Mouse (Mus musculus) lung, adult 2 months (tissue): Measurements from ENCODE around the gene Exoc3.

ENCODE experiments used
- CTCF ChIP-seq: fragments of 200-500 bp; IDR thresholded peaks from 2 replicates; pipeline ENCODE4 v1.5.1; 2011; ENCODE audit warnings: mild to moderate bottlenecking, low read length, control low read depth; ENCODE audit not compliant: insufficient read depth
- POLR2A ChIP-seq: fragments of 200-500 bp; IDR thresholded peaks from 2 replicates; pipeline ENCODE4 v1.6.1; 2011; ENCODE audit warnings: low read depth, mild to moderate bottlenecking, control low read depth, low read length, borderline replicate concordance; ENCODE audit errors: extremely low read depth

- TF ChIP-seq CTCF (no peak), POLR2A (no peak)
Observed at GRCm38 (mm10) chr13:74121141-74121602, 87.4 kb downstream of the Exoc3 start, which contains the start of gene Slc9a3.
